Mouse (Mus musculus): Measurements from ENCODE around the gene Apopt1.

GRCm38 (mm10) chr12:111699542-111699941 is 13.5 kb upstream of the Apopt1 start:
- TF ChIP-seq POLR2A (IDR thresholded peaks at IDR 0.05; ENCODE audit: extremely low read depth, insufficient read depth, low read length) (no peak), CTCF (IDR thresholded peaks at IDR 0.05; ENCODE audit: low read depth, low read length) (no peak)

Data from liver, adult 2 months (tissue).